Mouse (Mus musculus) testis, adult 2 months (tissue): ENCODE data around the gene Tefm. TPM values are rescaled to one million over a fixed set of nuclear protein-coding genes. Genes with fewer than 3 reads are reported as not detected.

ENCODE experiments used
- H3K27ac ChIP-seq: fragments of 200-500 bp; 2 replicates; pipeline ENCODE4 v1.5.1; 2012; ENCODE audit warnings: low read depth, low read length; ENCODE audit not compliant: control insufficient read depth, insufficient read depth
- H3K27me3 ChIP-seq: fragments of 200-500 bp; 2 replicates; pipeline ENCODE4 v1.6.1; 2012; ENCODE audit warnings: mild to moderate bottlenecking, low read length, moderate library complexity; ENCODE audit not compliant: control insufficient read depth, insufficient read depth
- H3K36me3 ChIP-seq: fragments of 200-500 bp; 2 replicates; pipeline ENCODE4 v1.6.1; 2012; ENCODE audit warnings: mild to moderate bottlenecking, low read length; ENCODE audit not compliant: control insufficient read depth, insufficient read depth
- H3K4me1 ChIP-seq: fragments of 200-500 bp; 2 replicates; pipeline ENCODE4 v1.6.1; 2012; ENCODE audit warnings: low read length; ENCODE audit not compliant: control insufficient read depth, insufficient read depth
- H3K4me3 ChIP-seq: fragments of 200-500 bp; 2 replicates; pipeline ENCODE4 v1.5.1; 2012; ENCODE audit warnings: low read depth, mild to moderate bottlenecking, low read length, moderate library complexity, mixed read lengths; ENCODE audit not compliant: control insufficient read depth
- CTCF ChIP-seq: fragments of 200-500 bp; IDR thresholded peaks from 2 replicates; pipeline ENCODE4 v1.5.1; 2012; ENCODE audit warnings: low read depth, mild to moderate bottlenecking, inconsistent platforms, low read length, moderate library complexity; ENCODE audit not compliant: control insufficient read depth, insufficient read depth, insufficient replicate concordance
- POLR2A ChIP-seq: fragments of 200-500 bp; IDR thresholded peaks from 2 replicates; pipeline ENCODE4 v1.6.1; 2012; ENCODE audit warnings: low read depth, mild to moderate bottlenecking, inconsistent platforms, low read length, moderate library complexity; ENCODE audit not compliant: control insufficient read depth
- polyA plus RNA-seq: library from polyadenylated mRNA; depleted of rRNA; stranded (reverse); fragments of >200 nt; gene quantifications from 2 replicates; pipeline ENCODE4 v1.2.3, GENCODE M21; 2012; rRNA removed

The Tefm gene
- polyA plus RNA-seq, 1 experiment = 4.2 TPM

DNA sequence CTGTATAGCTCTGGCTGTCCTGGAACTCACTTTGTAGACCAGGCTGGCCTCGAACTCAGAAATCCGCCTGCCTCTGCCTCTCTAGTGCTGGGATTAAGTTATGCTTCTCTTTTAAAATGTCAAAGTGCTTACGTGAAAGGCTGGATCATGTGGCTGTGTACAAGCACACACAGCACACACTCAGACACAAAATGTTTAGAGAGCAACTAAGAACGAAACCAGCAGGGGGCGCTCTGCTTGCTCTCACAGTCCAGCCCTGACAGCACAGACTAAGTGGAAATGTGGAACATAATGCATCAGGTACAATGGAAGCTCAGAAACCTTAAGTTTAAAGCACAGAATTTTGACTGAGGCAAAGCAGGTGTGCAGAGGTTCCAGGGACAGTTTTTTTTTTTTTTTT, 55.1 kb downstream of the Tefm start:
- H3K36me3 ChIP-seq = no peaks in the 10 kb centered on the region
- peaks cover 3% of the 10 kb centered on the region; the same call in 1 of the 2 replicates for H3K4me1 ChIP-seq
- H3K4me3 ChIP-seq = no peak overlapping the region
- TF ChIP-seq POLR2A (no peak), CTCF (peak; percentile 86; the same call in 1 of the 2 replicates)
- no peak overlapping the region for H3K27ac ChIP-seq
- no peaks in the 10 kb centered on the region for H3K27me3 ChIP-seq

Other genes starting within 250 kb of the Tefm start
- gene Utp6, start 179.8 kb downstream of the Tefm start, polyA plus RNA-seq = 2.2 and 2.7 TPM in 2 replicates
- 4.8 and 6.4 TPM in 2 replicates for gene Suz12, start 149.1 kb downstream of the Tefm start, polyA plus RNA-seq
- 5.0 and 6.3 TPM in 2 replicates for gene Crlf3, start 61.2 kb downstream of the Tefm start, polyA plus RNA-seq
- 0.83 and 1.2 TPM in 2 replicates for gene Atad5, start 52.8 kb downstream of the Tefm start, polyA plus RNA-seq
- 0.86 and 0.96 TPM in 2 replicates for gene Adap2, start 11.9 kb upstream of the Tefm start, polyA plus RNA-seq
- 3.8 and 3.9 TPM in 2 replicates for gene Rnf135, start 41.7 kb upstream of the Tefm start, polyA plus RNA-seq
- gene Rhot1, start 66.8 kb upstream of the Tefm start, polyA plus RNA-seq = 30.3 and 35.5 TPM in 2 replicates
- gene Rhbdl3, start 158.7 kb upstream of the Tefm start, polyA plus RNA-seq = 0.54 and 0.78 TPM in 2 replicates
- 1.7 and 2.1 TPM in 2 replicates for gene 5730455P16Rik, start 235.9 kb upstream of the Tefm start, polyA plus RNA-seq
- 70.5 and 80.4 TPM in 2 replicates for gene Zfp207, start 241.1 kb upstream of the Tefm start, polyA plus RNA-seq